Mouse (Mus musculus) liver, embryonic 14.5 days (tissue): Measurements from ENCODE around the gene Pdcd1lg2. TPM values are rescaled to one million over a fixed set of nuclear protein-coding genes. Genes with fewer than 3 reads are reported as not detected.

ENCODE experiments used
- ATAC-seq: fragments of 200-750 bp; cut with Nextera tagmentation; 2 replicates; pipeline ENCODE4 v1.8.0; 2017; ENCODE audit warnings: moderate number of reproducible peaks, mild to moderate bottlenecking, moderate library complexity; ENCODE audit not compliant: insufficient read depth
- DNase-seq, 3 experiments: peaks; one replicate each; pipeline ENCODE4 v3.0.0-alpha.2; 2012 to 2013; ENCODE audit warnings: low read depth in 3 of 3, low spot score in 3 of 3
- H3K27ac ChIP-seq: fragments of 300-500 bp; sonication (generic); 2 replicates; pipeline ENCODE4 v1.5.1; 2014; ENCODE audit warnings: moderate library complexity, mild to moderate bottlenecking, control low read depth, inconsistent platforms
- H3K27me3 ChIP-seq: fragments of 300-500 bp; sonication (generic); 2 replicates; pipeline ENCODE4 v1.6.1; 2014; ENCODE audit warnings: mild to moderate bottlenecking, low read length, moderate library complexity; ENCODE audit not compliant: control insufficient read depth, insufficient read depth
- H3K36me3 ChIP-seq: fragments of 300-500 bp; sonication (generic); replicated peaks from 2 replicates; pipeline ENCODE4 v1.6.1; 2014; ENCODE audit warnings: low read depth; ENCODE audit not compliant: control insufficient read depth, insufficient read depth
- H3K4me1 ChIP-seq, 2 experiments: fragments of 200-500 bp in 1 of 2; fragments of 300-500 bp in 1 of 2; sonication (generic) in 1 of 2; replicated peaks; 2 replicates each; pipeline ENCODE4 v1.6.1; 2012 to 2014; ENCODE audit warnings: antibody characterized with exemption in 1 of 2, inconsistent platforms in 1 of 2, low read length in 1 of 2; ENCODE audit not compliant: control insufficient read depth in 2 of 2, insufficient read depth in 2 of 2
- H3K4me2 ChIP-seq: fragments of 300-500 bp; sonication (generic); 2 replicates; pipeline ENCODE4 v1.6.1; 2014; ENCODE audit warnings: low read depth, mild to moderate bottlenecking, control low read depth, moderate library complexity
- H3K4me3 ChIP-seq, 2 experiments: fragments of 200-500 bp in 1 of 2; fragments of 300-500 bp in 1 of 2; sonication (generic) in 1 of 2; 2 replicates each; pipeline ENCODE4 v1.5.1; 2012 to 2014; ENCODE audit warnings: low read depth in 2 of 2, low read length in 2 of 2, mild to moderate bottlenecking in 2 of 2, control low read depth in 1 of 2, inconsistent platforms in 1 of 2, moderate library complexity in 1 of 2; ENCODE audit not compliant: insufficient read depth in 1 of 2
- H3K9ac ChIP-seq: fragments of 300-500 bp; sonication (generic); replicated peaks from 2 replicates; pipeline ENCODE4 v1.6.1; 2014; ENCODE audit warnings: mild to moderate bottlenecking, control low read depth, moderate library complexity
- H3K9me3 ChIP-seq: fragments of 300-500 bp; sonication (generic); 2 replicates; pipeline ENCODE4 v1.6.1; 2016; ENCODE audit warnings: low read length, mixed read lengths; ENCODE audit not compliant: control insufficient read depth
- CTCF ChIP-seq: IDR thresholded peaks from 2 replicates; pipeline ENCODE4 v1.5.1; 2016; ENCODE audit warnings: antibody characterized with exemption, low read depth, control low read depth
- EP300 ChIP-seq: IDR thresholded peaks from 2 replicates; pipeline ENCODE4 v1.6.1; 2016; ENCODE audit warnings: antibody characterized with exemption, low read depth
- WGBS: fragments of 180-500 bp; shearing (Covaris S2); extraction: QIAGEN DNeasy Blood & Tissue Kit; methylation state at CpG from one replicate; pipeline ENCODE4 v1.1.7; 2014; ENCODE audit not compliant: insufficient replicate concordance; 5-methylcytosine and 5-hydroxymethylcytosine counted together
- polyA plus RNA-seq, 2 experiments: library from polyadenylated mRNA; depleted of rRNA in 1 of 2; stranded (reverse) in 1 of 2; unstranded in 1 of 2; fragments of >200 nt; fragmentation: Nextera tagmentation in 1 of 2; extraction: Ambion mirVana in 1 of 2; gene quantifications; 2 replicates each; pipeline versions ENCODE4 v1.2.1 to v1.2.3; 2012 to 2014

Pdcd1lg2 gene
- polyA plus RNA-seq (2012; rRNA removed), result 0.02 TPM in 1 of 2 replicates, not detected in the other
- not detected in 2 replicates for polyA plus RNA-seq (2014; fragmentation: Nextera tagmentation; extraction: Ambion mirVana)

DNA sequence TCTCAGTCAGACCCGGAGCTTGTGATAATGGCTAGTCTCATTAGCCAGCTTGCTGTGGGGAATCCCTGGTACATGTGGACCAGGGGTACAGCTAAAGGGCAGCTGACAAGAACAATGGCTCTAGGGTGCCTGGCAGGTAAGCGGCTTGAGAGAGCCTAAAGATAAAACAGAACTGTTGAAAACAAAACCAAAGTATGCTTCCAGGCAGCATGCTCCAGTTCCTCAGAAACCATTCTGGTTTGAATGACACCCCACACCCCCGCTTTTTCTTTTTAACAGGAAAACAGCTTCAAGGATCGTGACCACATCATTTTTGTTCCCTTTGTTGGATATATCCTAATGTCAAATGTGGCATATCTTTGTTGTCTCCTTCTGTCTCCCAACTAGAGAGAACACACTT is at the start of gene Pdcd1lg2:
Gene Pdcd1lg2, plus strand, starts transcription at position 301 of the 400 bp plus-strand sequence.
- no peak within 1 kb of the TSS for H3K4me2 ChIP-seq
- H3K4me3 ChIP-seq, result no peak within 1 kb of the TSS
- H3K4me1 ChIP-seq, result no peaks in the 10 kb centered on the region; a peak in 1 of 4 replicates
- no peak for DNase-seq
- H3K27ac ChIP-seq, result no peak within 1 kb of the TSS
- no peaks in the 10 kb centered on the region for H3K36me3 ChIP-seq
- H3K9me3 ChIP-seq, result no peaks in the 10 kb centered on the region
- WGBS, result 59% methylated on average over 4 of the region's 4 CpGs
- H3K9ac ChIP-seq, result no peak within 1 kb of the TSS
- no peaks in the 10 kb centered on the region for H3K27me3 ChIP-seq
- ATAC-seq, result no peak
- TF ChIP-seq EP300, result no peak
- TF ChIP-seq CTCF, result no peak

DNA sequence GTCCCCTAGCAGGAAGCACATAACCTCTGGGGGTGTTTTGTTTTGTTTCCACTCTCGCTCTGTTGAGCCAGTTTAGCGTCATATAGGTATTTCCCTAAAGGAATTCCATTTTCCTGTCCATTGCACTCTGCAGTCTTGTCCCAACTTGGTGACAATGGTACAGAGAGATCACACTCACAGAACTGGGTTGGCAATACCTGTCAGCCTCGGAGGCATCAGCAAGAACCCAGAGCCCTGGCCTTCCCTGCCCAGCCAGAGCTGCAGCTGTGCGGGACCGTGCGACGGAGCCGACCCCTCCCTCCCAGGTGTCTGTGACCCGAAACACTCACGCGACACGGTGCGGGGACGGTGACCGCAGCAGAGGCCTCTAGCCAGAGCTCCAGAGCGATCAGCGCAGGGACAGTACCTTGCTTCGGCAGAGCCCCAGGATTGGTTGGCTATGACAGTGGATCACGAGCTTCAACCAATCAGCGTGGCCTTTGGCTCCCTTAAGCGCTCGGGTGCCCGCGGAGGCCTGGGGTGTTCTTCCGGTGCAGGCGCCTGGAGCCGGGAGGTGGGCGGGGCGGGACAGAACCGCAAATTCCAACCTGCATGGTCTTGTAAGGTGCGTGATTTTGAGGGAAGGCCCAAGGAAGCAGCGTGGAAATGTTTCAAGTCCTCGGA is 49.1 kb upstream of the Pdcd1lg2 start:
- WGBS, result 3% methylated on average over 33 of the region's 33 CpGs
- no peak overlapping the region for H3K27ac ChIP-seq
- peak overlapping the region; percentile 82 for H3K9ac ChIP-seq

DNA sequence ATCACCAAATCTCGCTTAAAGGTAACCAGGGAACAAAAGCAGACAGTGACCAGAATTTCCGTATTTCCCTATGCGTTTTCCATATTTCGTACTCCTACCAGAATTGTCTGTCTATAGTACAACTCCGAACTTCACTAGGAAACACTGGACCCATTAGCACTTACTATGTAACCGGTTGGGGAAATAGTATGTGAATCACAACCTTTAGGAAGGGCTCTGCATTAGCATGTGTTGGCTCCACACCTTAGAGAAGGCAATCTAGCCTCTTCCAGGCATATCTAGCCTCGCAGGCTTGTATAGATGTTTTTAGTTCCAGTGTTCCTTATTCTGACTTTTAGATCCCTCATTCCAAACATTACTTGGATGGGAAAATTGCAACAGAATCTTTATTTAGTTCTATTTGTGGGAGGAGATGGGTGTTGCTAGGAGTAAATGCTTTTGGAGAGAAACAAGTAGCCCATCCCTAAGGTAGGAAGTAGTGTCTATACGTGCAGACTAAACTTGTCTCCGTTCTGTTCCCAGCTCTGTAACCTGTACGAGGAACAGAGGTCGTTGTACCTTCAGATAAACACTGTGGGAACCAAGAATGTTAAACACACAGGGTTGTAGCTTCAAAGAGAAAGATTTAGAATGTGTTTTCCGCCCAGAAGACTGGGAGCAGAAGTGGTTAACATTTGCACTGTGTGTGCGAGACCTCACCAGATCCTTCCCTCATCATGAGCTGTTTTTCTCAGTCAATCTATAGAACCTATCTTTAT is 48.4 kb upstream of the Pdcd1lg2 start:
- peaks cover 14 to 19% of the 10 kb centered on the region in 2 experiments for H3K4me1 ChIP-seq
- WGBS, result 32% methylated on average over 13 of the region's 13 CpGs
- H3K27ac ChIP-seq, result no peak overlapping the region
- H3K9me3 ChIP-seq, result no peaks in the 10 kb centered on the region
- peak overlapping the region; percentile 64 to 65 for H3K4me3 ChIP-seq
- no peak for DNase-seq
- no peaks in the 10 kb centered on the region for H3K27me3 ChIP-seq
- H3K36me3 ChIP-seq, result no peaks in the 10 kb centered on the region
- H3K4me2 ChIP-seq, result peak overlapping the region; percentile 97
- no peak for ATAC-seq
- TF ChIP-seq CTCF (no peak), EP300 (no peak)
- peak overlapping the region; percentile 36 for H3K9ac ChIP-seq

More for the DNA sequence above, 49.1 kb upstream of the Pdcd1lg2 start:
- H3K9me3 ChIP-seq, result no peaks in the 10 kb centered on the region
- ATAC-seq, result peak; percentile 100
- peak overlapping the region; percentile 64 to 65 for H3K4me3 ChIP-seq
- peaks cover 13 to 17% of the 10 kb centered on the region in 2 experiments for H3K4me1 ChIP-seq
- no peaks in the 10 kb centered on the region for H3K36me3 ChIP-seq
- TF ChIP-seq EP300 (no peak), CTCF (no peak)
- peak; percentile 90 to 93 (median 91) for DNase-seq
- peak overlapping the region; percentile 97 for H3K4me2 ChIP-seq
- no peaks in the 10 kb centered on the region for H3K27me3 ChIP-seq

DNA sequence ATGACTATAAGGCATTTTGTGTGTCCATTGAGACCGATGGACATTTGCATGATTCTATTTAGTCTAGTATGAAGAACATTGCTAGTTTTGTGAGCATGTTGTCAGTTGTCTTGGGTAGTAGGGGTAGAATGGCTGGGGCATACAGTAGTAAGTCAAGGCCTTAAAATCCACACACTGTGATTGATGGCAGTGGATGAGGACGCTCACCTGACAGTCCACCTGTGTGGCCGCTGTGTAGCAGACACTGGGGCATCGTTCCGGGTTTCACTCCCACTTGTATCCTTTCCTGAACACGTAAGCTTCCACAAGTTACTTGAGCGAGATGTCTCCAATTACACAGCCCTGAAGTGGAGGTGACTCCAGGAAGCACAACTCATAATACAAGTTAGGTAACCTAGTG is 47.2 kb upstream of the Pdcd1lg2 start:
- Histone ChIP-seq H3K27ac (no peak overlapping the region), H3K4me1 (peaks cover 18 to 22% of the 10 kb centered on the region in 2 experiments), H3K9ac (no peak overlapping the region), H3K36me3 (no peaks in the 10 kb centered on the region), H3K27me3 (no peaks in the 10 kb centered on the region), H3K4me3 (no peak overlapping the region), H3K4me2 (no peak overlapping the region), H3K9me3 (no peaks in the 10 kb centered on the region)
- TF ChIP-seq CTCF, result no peak
- TF ChIP-seq EP300, result no peak
- ATAC-seq (no peak), DNase-seq (no peak)
- WGBS, result 84% methylated on average over 7 of the region's 7 CpGs

DNA sequence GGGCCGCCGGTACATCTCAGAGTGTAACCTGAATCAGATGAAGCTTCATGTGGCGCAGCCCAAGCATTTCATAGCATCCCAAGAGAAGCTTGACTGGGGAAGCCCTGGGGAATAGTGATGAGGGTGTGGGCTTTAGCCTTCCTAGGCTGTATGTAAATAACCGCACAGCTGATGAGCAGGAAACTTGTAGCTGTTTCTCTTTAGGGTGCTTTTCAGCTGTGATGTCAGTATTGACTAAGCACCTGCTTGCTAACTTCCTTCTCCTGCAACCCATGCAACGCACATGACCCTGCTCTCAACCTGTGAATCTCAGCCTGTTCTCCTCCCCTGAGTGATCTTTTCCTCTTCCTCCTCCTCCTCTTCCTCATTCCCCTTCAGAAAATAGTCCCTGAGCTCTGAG is 46.6 kb upstream of the Pdcd1lg2 start:
- H3K4me1 ChIP-seq, result peaks cover 20 to 24% of the 10 kb centered on the region in 2 experiments
- no peak overlapping the region for H3K9ac ChIP-seq
- no peaks in the 10 kb centered on the region for H3K27me3 ChIP-seq
- no peak overlapping the region for H3K4me2 ChIP-seq
- no peak for ATAC-seq
- TF ChIP-seq CTCF (no peak), EP300 (no peak)
- no peaks in the 10 kb centered on the region for H3K9me3 ChIP-seq
- H3K27ac ChIP-seq, result no peak overlapping the region
- H3K36me3 ChIP-seq, result no peaks in the 10 kb centered on the region
- no peak for DNase-seq
- H3K4me3 ChIP-seq, result no peak overlapping the region
- 71% methylated on average over 5 of the region's 5 CpGs for WGBS
